Mouse (Mus musculus): Measurements from ENCODE around the gene Gm10073.

- no peak for TF ChIP-seq POLR2A (IDR thresholded peaks at IDR 0.05; ENCODE audit: borderline replicate concordance, extremely low read depth, insufficient read depth, insufficient read length, poor library complexity, severe bottlenecking)
- no peak for TF ChIP-seq CTCF (IDR thresholded peaks at IDR 0.05; ENCODE audit: borderline replicate concordance, extremely low read depth, insufficient read depth, insufficient read length)
Observed at GRCm38 (mm10) chr8:106548366-106548936, 24.8 kb downstream of the Gm10073 start.

Measured in brain, embryonic 14.5 days (tissue).